Mouse (Mus musculus) CH12.LX (cell line): ENCODE results near the gene Cnr2.
A peak's percentile ranks its signal among the peaks of the same experiment; 100 is the strongest.

Experiments
- CHD2 ChIP-seq: IDR thresholded peaks from 2 replicates; pipeline ENCODE4 v1.6.1; 2011; ENCODE audit warnings: low read length, improper control_type of control experiment
- POLR2AphosphoS2 ChIP-seq: IDR thresholded peaks from 2 replicates; pipeline ENCODE4 v1.6.1; 2011; ENCODE audit warnings: low read depth, low read length, improper control_type of control experiment
- RAD21 ChIP-seq: IDR thresholded peaks from 2 replicates; pipeline ENCODE4 v1.6.1; 2011; ENCODE audit warnings: low read depth, mild to moderate bottlenecking, low read length, improper control_type of control experiment, moderate library complexity
- RCOR1 ChIP-seq: conservative IDR thresholded peaks from 2 replicates; pipeline ENCODE4 v1.6.1; 2012; ENCODE audit warnings: low read depth, mild to moderate bottlenecking, inconsistent platforms, low read length, improper control_type of control experiment
- SIN3A ChIP-seq: IDR thresholded peaks from 2 replicates; pipeline ENCODE4 v1.6.1; 2012; ENCODE audit warnings: low read length, improper control_type of control experiment, inconsistent platforms

DNA sequence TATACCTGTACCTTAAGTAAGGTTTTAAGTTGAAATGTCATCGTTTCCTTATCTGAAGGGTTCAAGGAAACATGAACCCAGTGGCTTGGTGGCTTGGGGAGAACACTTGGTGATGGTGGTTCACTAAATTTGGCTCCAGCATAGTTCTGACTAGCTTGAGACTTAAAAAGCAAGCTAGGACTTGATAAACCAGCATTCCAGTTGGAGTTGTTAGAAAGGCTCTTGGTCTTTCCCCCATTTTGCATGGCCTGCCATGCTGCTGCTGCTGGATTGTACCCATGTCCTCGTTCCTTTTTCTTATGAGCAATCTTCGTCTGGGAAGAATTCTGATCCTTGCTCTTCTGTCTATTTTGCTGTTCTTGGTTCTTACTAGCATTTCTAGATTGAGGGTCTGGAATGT lies 23.2 kb upstream of the Cnr2 start:
- TF ChIP-seq RAD21 (no peak), CHD2 (no peak), SIN3A (peak; percentile 33; the same call in 1 of the 2 replicates), RCOR1 (no peak), POLR2AphosphoS2 (no peak)
